Mouse (Mus musculus) left cerebral cortex, adult 2 months (tissue): Measurements from ENCODE around the gene Trmt11. TPM values are rescaled to one million over a fixed set of nuclear protein-coding genes. Genes with fewer than 3 reads are reported as not detected.

ENCODE experiments used
- DNase-seq, 2 experiments: peaks; one replicate each; pipeline ENCODE4 v3.0.0; 2021 to 2022; ENCODE audit warnings: low spot score in 2 of 2, mixed read lengths in 1 of 2; ENCODE audit errors: extremely low spot score in 1 of 2
- H3K27ac ChIP-seq: fragments of 200-600 bp; 2 replicates; pipeline ENCODE4 v1.8.1; 2022
- H3K4me3 ChIP-seq: fragments of 200-600 bp; 2 replicates; pipeline ENCODE4 v1.8.1; 2022
- CTCF ChIP-seq: fragments of 200-600 bp; IDR thresholded peaks from 2 replicates; pipeline ENCODE4 v1.8.1; 2022; ENCODE audit warnings: antibody characterized with exemption, mild to moderate bottlenecking, moderate library complexity
- intact Hi-C: fragments of 180-260 bp; cut with DNase I; formaldehyde crosslinking; loops from one replicate; pipeline ENCODE4 v1.15.1; 2025
- total RNA-seq, 2 experiments: library from RNA; stranded (reverse); gene quantifications; 2 replicates each; pipeline ENCODE4 v1.2.3; 2021

The Trmt11 gene
- total RNA-seq, 2 experiments from 2014 or later, result 8.0 to 11.3 TPM

DNA sequence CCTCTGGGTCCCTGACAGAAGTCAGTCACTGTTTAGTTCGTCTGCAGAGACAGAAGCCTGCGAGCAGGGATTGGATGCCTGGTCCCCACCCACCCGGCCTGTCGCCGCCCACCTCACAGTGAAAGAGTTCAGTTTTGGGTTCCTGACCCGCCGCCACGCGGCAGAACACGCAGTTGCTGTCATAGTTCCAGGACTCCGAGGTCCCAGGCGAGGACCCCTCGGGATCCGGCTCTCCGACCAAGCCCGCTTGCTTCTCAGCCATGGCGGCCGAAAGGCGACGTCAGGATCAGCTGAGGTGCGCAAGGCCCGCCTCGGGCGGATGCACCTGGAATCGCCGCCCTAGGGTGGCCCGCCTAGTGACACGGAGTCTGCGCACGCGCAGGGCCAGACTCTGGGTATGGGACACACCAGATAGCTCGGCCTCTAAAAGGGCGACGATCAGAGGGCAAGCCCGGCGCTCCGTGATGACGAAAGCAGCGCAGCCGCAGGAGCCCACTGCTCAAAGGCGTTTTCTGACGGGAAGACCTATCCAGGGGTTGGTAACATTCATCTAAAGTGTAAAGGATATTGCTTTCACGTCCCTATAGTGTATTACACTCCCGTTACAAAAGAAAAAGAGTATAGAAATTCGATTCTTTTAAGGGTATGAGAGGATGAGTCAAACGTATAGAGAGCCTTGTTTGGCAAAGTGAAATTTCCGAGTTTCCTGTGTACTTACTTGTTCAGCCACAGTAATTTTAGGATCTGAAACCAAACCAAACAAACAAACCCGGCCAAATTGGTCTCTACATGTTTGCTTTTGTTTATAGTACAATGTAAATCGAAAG, 17.8 kb upstream of the Trmt11 start:
- Histone ChIP-seq H3K27ac (peak overlapping the region; percentile 94), H3K4me3 (peak overlapping the region; percentile 67)
- peak; percentile 21 for TF ChIP-seq CTCF
- intact Hi-C loops, result loop anchor here (2.0 to 5.0 kb wide), 2 partner anchors 184 to 694 kb away; partner anchors contain the start of genes Hddc2 and Ncoa7
- peak; percentile 99 for DNase-seq

DNA sequence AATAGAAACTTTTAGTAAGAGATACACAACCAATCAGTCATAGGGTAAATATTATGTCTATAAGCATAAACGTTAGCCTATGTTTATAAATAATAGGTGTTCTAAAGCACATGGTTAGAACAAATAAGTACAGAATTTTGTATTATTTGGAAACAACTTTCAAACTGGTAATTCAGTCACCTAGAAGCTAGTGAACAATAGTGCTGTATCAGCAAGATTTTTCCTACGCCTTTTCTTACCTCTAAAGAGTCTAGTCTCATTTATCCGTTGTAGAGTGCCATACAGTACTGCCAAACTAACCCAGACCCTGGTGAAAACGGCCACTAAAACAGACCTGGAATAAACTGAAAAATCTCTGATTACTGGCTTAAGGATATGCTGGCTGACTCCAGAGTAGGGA, 12.5 kb upstream of the Trmt11 start:
- DNase-seq, result no peak
- intact Hi-C loops, result no loop called here
- Histone ChIP-seq H3K4me3 (no peak overlapping the region), H3K27ac (no peak overlapping the region)
- no peak for TF ChIP-seq CTCF

DNA sequence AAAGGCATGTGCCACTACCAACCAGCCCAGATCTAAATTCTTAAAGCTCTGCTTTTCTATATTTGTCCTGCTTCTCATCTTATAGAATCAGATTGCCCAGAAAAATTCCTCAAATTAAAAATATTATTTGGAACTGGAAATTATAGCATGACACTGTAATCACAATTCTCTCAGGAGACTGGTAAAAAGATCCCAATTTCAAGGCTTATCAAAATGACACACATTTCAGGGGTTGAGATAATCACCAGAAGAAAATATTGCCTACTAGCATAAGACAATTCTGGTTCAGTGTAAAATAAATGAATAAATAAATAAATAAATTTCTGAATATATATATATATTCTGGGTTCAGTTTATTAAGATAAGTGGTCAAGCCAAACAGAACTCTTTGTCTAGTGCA, 9.1 kb upstream of the Trmt11 start:
- Histone ChIP-seq H3K27ac (no peak overlapping the region), H3K4me3 (no peak overlapping the region)
- no peak for DNase-seq
- intact Hi-C loops, result no loop called here
- TF ChIP-seq CTCF, result no peak

DNA sequence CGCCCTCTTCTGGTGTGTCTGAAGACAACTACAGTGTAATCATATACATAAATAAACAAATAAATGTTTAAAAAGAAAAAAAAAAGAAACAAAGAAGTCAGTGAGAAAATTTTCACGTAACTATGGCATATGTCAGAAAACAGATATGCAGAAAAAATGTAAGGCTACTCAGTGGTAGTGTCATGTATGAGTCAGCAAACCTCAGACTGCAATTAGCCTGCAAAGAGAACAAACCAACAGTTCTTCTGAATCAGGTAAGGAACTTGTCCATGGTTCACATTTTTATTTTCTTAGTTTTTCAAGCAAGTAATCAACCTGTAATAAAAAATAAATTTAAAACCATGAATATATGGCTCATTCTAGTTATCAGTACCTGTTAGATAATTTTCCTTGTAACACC, 7.6 kb upstream of the Trmt11 start:
- H3K27ac ChIP-seq, result no peak overlapping the region
- DNase-seq, result no peak
- no peak for TF ChIP-seq CTCF
- intact Hi-C loops, result no loop called here
- no peak overlapping the region for H3K4me3 ChIP-seq

DNA sequence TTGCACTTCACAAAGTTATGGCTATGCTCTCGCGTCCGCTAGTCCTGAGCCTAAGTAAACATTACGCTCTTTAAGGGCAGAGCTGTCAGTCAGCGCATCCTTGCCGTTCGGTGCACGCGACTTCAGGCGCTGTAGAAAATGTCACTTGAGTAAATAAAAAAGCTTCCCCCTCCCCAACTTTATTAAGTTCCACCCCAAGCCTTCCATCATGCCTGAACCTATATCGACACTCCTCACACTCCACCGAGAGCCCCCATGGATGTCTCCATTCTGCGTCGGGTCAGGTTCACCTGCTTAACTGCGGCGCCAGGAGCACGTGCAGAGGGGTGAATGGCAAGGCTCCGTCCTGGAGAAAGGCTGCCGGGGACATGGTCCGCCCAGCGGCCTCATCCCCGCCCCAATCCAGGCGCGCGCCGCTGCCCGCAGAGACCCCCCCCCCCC, 435 bp downstream of the Trmt11 start:
- intact Hi-C loops, result loop anchor here (5.0 kb wide), 1 partner anchor 212 kb away; no protein-coding TSS in a partner anchor
- peak in 1 of 2 experiments; percentile 23 for DNase-seq

DNA sequence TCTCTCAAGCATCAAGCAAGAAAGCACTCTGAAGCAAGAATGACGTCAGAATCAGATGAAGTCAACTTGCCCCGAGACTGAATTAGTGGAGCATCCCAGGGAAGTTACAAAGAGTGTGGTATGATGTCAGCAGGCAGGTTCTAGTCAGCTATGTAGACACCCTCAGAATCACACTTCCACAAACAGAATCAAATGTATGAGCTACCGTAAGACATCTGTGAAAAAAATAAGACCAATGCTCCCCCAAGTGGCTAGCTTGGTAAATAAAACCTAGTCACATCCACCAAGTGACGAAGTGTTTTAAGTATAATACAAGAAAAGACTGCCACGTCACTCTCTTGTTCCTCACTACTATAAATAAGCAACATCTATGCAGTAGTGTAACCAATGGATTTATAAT, 13.5 kb downstream of the Trmt11 start:
- TF ChIP-seq CTCF, result peak; percentile 52
- no peak overlapping the region for H3K27ac ChIP-seq
- intact Hi-C loops, result loop anchor here (5.0 kb wide), 1 partner anchor 1055 kb away; no protein-coding TSS in a partner anchor
- no peak overlapping the region for H3K4me3 ChIP-seq
- no peak for DNase-seq

More for the DNA sequence above, 435 bp downstream of the Trmt11 start:
- Histone ChIP-seq H3K4me3 (peak overlapping the region; percentile 62), H3K27ac (peak overlapping the region; percentile 84)
- no peak for TF ChIP-seq CTCF

DNA sequence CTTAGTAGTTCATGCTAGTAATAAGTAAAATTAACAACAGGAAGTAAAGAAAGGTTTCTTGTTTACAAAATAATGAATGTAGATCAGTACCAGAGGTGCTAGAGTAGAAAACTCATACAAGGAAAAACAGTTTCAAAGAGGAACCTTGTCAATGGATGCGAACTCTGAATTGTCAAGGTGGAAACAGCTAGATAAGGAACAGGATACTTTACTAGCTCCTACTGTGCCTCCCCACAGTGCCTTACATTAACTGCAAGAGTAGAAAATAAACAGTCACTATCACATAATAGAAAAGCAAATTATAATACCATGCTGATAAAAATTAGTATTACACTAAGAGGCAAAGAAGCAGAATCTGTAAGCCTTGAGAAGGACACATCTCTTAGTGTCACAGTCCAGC, 14.9 kb downstream of the Trmt11 start:
- TF ChIP-seq CTCF, result no peak
- H3K27ac ChIP-seq, result no peak overlapping the region
- DNase-seq, result no peak
- H3K4me3 ChIP-seq, result no peak overlapping the region
- intact Hi-C loops, result loop anchor here (5.0 kb wide), 1 partner anchor 1053 kb away; no protein-coding TSS in a partner anchor

DNA sequence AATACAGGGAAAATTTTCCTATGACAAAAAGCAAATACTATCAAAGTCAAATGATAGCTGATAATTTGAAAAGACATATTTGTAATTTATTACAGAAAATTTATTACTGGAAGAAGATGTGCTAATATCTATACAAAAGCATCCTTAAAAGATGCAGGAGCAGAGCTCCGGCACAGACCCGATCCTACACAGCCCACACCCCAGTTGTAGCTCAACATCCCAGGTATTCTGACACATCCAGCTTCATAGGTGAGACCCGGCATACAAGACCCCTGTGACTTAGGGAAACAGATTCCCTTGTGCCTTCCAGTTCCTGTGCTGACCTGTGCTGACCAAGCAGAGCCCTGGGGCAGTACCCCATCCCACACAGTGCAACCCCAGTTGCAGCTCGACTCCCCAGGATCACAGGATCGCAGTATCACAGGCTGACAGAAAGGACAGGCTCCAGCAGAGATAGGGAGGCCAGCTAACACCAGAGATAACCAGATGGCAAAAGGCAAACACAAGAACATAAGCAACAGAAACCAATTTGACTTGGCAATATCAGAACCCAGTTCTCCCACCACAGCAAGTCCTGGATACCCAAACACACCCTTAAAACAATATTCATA, 22.8 kb downstream of the Trmt11 start:
- intact Hi-C loops, result no loop called here
- no peak for DNase-seq
- no peak for TF ChIP-seq CTCF
- Histone ChIP-seq H3K4me3 (no peak overlapping the region), H3K27ac (no peak overlapping the region)

DNA sequence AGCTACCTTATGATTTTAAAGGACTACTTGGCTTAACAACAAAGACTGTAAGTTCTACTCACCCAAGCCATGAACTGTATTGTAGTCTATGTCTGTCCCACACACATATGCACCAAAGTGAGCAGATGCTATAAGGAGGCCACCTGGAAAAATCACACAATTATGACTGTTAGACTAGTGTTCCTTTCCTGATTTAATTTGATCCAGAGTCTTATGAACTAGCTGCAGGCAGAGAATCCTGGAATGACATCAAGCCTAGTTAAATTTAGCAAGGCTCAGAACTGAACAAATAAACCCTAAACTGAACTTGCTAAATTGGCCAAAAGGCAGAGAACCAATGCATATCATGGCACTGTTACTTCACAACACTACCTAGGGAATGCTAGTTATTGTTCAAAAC, 34.2 kb downstream of the Trmt11 start:
- Histone ChIP-seq H3K27ac (no peak overlapping the region), H3K4me3 (no peak overlapping the region)
- intact Hi-C loops, result no loop called here
- DNase-seq, result no peak
- TF ChIP-seq CTCF, result no peak

DNA sequence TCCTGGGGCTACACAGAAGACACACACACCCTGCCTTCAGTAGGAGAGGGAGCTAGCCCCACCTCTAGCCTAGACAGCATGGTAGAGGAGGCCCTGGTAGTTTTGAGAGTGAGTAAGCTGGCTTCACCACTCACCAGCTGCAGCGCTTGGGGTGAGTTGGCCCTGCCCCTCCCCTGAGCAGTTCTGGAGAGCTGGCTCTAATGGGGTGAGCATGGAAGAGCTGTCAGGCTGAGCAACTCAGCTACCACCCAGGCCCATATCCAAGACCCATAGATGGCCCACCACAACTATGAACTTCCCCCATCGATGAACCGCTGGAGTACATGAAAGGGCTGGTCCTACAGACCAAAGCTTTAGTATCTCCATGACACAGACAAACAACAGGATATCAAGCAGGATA, 35.9 kb downstream of the Trmt11 start:
- intact Hi-C loops, result no loop called here
- no peak for TF ChIP-seq CTCF
- Histone ChIP-seq H3K4me3 (no peak overlapping the region), H3K27ac (no peak overlapping the region)
- no peak for DNase-seq

DNA sequence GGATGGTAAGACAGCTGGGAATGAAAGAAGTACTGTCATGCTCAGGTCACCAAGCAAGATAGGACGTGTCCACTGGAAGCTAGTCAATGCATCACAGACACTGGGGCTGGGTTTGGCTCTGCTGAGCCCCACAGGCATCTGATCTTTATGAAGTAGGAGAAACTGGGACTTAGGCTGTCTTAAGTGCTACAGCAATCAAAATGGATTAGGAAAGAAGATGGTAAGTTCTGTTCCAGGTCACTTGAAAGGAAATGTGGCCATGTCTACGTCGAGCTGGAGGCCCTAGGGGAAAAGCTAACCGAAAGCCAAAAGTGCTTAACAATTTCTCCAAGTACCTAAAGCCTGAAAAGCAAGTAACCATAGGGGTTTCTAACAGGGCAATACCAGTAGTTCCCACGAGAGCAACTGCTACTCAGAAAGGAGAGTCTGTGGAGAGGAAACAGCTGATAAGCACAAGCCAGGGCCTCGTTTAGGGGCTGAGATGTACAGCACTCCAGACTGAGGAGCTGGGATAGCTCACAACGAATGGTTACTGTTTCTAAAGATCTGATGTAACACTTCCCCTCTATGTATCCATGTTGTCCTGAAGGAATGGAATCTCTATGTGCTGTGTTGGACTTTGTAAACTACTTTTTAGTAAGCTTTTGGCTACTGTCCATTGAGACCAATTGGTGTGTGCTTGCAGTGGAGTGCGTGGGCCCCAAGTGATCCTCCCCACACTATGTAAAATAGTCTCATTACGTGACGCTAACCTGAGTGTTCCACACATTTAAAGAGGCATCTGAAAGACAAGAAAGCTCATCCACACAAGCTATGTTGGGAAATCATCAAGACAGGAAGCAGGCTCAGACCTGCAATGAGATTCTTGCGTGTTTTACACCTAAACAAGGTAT, 44.6 kb downstream of the Trmt11 start:
- intact Hi-C loops, result no loop called here
- Histone ChIP-seq H3K4me3 (no peak overlapping the region), H3K27ac (no peak overlapping the region)
- no peak for DNase-seq
- no peak for TF ChIP-seq CTCF
